Mouse (Mus musculus): Measurements from ENCODE around the gene Ercc4. TPM values are rescaled to one million over a fixed set of nuclear protein-coding genes. Genes with fewer than 3 reads are reported as not detected.

The Ercc4 gene
- polyA plus RNA-seq, 1 experiment from 2014 or later, result 18.6 TPM

- Histone ChIP-seq H3K27me3 (ENCODE audit: control insufficient read depth, insufficient read depth, low read length) (no peaks in the 10 kb centered on the region), H3K4me2 (ENCODE audit: low read length) (no peak overlapping the region), H3K9ac (replicated peaks; ENCODE audit: low read length) (no peak overlapping the region), H3K4me3 (replicated peaks; ENCODE audit: low read depth, low read length) (no peak overlapping the region), H3K36me3 (ENCODE audit: control insufficient read depth, insufficient read depth, low read length) (no peaks in the 10 kb centered on the region), H3K9me3 (ENCODE audit: control insufficient read depth, low read length) (no peaks in the 10 kb centered on the region), H3K4me1 (ENCODE audit: control insufficient read depth, insufficient read depth, low read length) (peaks cover 11% of the 10 kb centered on the region), H3K27ac (replicated peaks; ENCODE audit: low read depth, low read length) (peak overlapping the region; percentile 33; the same call in 1 of the 2 replicates)
- ATAC-seq (ENCODE audit: low FRiP score, low TSS enrichment) (no peak), DNase-seq (peak; percentile 25)
- 35% methylated on average over 5 of the region's 5 CpGs for WGBS
Measured at GRCm38 (mm10) chr16:13197293-13197692, 87.8 kb downstream of the Ercc4 start.

DNA sequence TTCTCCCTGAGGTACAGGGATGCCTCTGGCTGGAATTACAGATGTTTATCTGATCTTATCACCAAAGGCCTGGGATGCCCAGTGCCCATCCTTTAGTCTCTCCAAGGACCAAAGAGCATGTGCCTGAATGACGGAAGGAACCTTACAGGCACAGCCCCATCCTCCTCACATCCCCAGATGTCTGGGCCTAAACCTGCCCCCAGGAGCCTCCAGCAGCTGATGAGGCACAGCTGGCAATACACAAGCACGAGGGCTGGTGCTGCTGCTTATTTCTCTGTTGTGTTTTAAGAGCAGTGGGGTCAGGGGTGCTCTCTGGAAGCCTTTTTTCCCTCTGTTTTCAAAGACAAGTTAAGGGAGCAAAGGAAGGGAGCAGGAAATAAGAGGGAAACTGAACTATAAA is 89.7 kb downstream of the Ercc4 start:
- Histone ChIP-seq H3K9ac (replicated peaks; ENCODE audit: low read length) (no peak overlapping the region), H3K27ac (replicated peaks; ENCODE audit: low read depth, low read length) (no peak overlapping the region), H3K9me3 (ENCODE audit: control insufficient read depth, low read length) (no peaks in the 10 kb centered on the region), H3K4me1 (ENCODE audit: control insufficient read depth, insufficient read depth, low read length) (peaks cover 11% of the 10 kb centered on the region), H3K27me3 (ENCODE audit: control insufficient read depth, insufficient read depth, low read length) (no peaks in the 10 kb centered on the region), H3K4me2 (ENCODE audit: low read length) (no peak overlapping the region), H3K4me3 (replicated peaks; ENCODE audit: low read depth, low read length) (no peak overlapping the region), H3K36me3 (ENCODE audit: control insufficient read depth, insufficient read depth, low read length) (no peaks in the 10 kb centered on the region)
- DNase-seq (no peak), ATAC-seq (ENCODE audit: low FRiP score, low TSS enrichment) (no peak)
- 38% methylated on average over 2 of the region's 2 CpGs for WGBS

Other genes with a start within 250 kb of the Ercc4 start
- gene Mrtfb, start 146.8 kb downstream of the Ercc4 start, polyA plus RNA-seq (2014; fragmentation: Nextera tagmentation; extraction: Ambion mirVana), result 13.0 and 14.9 TPM in 2 replicates

Measured in midbrain, embryonic 14.5 days (tissue).